Mouse (Mus musculus) frontal cortex, postnatal 14 days (tissue): ENCODE measurements around the gene Celf1.
A peak's percentile ranks its signal among the peaks of the same experiment; 100 is the strongest.

Source experiments
- DNase-seq, 2 experiments: peaks; one replicate each; pipeline ENCODE4 v3.0.0; 2022; ENCODE audit warnings: low spot score in 2 of 2

Celf1 gene

DNA sequence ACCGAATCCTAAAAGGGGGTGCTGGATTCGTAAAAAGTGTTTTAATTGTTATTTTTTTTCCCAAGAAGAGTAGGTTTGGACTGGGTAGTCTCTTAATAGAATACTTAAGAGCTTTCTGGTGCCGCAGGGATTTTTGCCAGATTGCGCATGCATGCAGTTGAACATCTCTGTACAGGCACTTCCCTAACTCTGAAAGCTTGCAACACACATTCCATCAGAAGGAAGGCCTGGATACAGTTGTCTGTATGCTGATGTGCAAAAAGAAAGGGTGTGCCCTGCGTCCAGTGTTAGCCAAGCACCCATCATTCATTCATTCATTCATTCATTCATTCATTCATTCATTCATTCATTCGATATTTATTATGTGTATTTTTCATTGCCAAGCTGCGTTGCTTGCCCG lies 432 bp upstream of the Celf1 start:
- no peak for DNase-seq

DNA sequence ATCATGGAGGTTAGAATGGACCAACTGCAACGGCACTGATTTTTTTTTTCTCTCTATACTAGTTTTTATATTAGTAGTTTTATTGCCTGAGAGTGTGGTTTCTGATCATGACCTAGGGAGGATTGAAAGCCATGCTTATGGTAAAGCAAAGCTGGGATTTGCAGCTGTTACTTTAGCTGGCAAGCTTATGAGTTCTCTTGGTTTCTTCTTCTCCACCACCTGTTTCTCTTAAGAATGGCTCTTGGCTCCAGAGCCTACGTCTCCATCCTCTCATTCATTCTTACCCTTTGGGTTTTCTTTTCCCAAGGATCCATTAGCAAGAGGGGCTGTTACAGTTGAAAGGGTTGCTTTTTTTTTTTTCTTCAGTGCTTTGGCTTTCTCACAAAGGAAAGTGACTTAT lies 1.6 kb downstream of the Celf1 start:
- no peak for DNase-seq

DNA sequence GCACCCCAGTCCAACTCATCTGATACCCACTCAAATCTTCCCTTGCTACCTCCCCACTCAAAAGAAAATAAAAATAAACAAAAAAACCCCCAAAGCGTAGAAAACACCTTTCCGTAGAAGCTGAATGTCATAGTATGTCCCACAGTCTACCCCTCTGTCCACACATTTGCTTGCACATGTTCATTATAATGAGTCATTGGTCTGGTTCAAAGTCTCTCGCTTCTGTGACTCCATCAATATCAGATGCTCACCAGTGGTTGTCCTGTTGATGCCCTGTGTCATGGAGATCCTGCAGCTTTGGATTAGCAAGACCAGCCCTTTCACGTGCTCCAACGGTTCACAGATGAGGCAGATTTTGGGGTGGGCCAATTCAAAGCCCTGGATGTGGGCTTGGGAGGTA lies 10.0 kb downstream of the Celf1 start:
- DNase-seq = no peak

DNA sequence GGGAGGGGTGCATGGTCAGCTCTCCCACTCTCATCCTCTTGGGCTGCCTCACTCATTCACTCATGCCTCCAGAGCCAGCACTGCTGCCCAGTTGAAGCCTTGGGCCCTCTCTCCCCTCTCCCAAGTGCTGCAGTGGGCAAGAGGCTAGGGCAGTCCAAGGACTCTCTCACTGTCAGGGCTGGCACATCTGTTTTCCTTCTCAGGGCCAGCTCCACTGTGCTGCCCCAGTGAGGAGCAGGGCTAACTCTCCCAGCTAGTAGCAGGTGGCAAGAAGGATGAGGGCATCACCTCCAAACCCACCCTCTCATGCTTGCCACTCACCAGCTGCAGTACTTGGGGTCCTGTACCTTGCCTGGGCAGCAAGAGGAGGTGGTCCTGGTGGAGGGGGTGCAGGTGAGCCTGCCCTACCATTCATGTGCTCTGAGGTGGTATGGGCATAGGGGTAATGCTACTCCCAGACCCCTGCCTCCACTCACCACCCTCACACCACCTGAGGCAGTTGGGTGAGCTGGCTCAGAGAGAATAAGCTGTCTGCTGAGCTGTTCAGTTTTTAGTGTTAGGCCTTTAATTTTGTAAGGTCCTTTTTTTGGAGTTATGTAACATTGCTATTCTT lies 10.5 kb downstream of the Celf1 start:
- no peak for DNase-seq

DNA sequence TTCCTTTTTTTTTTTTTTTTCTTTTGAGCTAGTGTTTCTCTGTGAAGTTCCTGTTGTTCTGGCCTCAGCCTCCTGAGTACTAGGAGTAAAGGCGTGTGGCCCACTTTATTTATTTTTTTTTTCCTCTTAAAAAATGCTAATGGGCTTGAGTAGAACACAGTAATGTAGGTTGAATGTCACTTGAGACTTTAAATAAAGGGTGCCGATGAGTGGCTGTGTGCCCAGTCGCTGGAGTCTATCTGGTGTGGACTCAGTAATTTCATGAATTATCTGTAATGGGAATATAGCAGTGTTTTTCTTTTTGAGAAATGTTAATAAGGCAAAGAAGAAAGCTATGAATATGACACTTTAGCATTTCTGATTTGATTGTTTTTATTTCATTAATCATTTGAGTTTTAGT lies 13.3 kb downstream of the Celf1 start:
- no peak for DNase-seq

DNA sequence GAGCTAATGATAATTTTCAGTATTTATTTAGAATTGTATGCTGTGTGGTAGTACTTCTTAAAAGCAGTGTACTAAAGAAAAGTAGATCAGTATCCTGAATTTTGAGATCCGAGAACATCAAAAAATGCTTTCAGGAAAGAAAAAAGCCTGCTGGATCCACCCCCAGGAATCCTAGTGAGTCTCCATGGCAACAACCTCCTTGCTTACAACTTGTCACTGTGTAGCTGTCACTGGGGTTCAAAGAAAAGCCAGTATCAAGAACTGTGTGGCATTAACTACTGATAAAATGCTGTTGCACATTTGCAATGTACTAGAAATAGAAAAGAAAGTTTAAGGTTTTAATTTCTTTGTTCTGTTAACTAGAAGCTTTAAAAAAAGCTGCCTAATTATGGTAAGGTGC lies 15.9 kb downstream of the Celf1 start:
- no peak for DNase-seq

DNA sequence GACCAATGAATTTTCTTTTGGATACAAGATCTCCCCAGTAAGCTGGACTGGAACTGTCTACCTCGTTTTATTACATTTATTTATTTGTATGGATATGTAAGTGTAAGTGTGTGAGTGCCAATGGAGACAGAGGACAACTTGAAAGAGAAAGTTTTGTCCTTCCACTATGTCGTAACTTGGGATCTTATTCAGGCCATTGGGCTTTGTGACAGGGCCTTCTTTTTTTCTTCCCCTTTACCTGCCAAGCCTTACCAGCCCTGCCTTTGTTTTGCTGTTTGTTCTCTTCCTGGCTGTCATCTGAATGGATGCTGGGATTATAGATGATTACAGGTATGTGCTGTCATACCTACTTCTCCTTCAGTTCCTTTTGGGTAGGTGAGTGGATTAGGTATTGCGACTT lies 18.7 kb downstream of the Celf1 start:
- DNase-seq = no peak

DNA sequence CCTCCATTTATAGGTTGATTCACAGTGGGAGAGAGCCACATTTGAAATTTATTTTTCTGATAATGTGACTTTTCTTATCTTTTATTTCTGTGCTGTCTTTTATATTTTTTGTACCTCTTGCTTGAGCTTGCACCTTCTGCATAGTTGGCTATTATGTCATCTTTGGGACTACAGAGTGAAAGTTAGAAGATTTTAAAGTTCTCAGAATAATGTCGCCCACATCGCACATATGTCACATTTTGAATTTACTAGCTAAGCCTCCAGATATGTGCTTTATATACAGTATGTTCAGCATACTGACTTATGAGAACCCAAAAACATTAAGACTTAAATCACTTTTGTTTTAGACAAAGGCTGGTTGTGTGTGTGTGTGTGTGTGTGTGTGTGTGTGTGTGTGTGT lies 19.8 kb downstream of the Celf1 start:
- no peak for DNase-seq

DNA sequence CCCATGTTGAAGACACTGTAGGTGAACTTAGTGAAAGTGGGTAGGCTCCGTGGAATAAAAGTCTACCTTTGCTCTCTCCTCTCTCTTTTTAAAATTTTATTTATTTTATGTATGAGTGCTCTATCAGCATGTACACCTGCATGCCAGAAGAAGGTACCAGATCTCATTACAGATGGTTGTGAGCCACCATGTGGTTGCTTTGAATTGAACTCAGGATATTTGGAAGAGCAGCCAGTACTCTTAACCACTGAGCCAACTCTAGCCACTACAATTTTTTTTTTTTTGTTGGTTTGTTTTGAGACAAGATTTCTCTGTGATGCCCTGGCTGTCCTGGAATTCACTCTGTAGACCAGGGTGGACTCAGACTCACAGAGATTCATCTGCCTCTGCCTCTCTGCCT lies 23.1 kb downstream of the Celf1 start:
- DNase-seq = no peak

DNA sequence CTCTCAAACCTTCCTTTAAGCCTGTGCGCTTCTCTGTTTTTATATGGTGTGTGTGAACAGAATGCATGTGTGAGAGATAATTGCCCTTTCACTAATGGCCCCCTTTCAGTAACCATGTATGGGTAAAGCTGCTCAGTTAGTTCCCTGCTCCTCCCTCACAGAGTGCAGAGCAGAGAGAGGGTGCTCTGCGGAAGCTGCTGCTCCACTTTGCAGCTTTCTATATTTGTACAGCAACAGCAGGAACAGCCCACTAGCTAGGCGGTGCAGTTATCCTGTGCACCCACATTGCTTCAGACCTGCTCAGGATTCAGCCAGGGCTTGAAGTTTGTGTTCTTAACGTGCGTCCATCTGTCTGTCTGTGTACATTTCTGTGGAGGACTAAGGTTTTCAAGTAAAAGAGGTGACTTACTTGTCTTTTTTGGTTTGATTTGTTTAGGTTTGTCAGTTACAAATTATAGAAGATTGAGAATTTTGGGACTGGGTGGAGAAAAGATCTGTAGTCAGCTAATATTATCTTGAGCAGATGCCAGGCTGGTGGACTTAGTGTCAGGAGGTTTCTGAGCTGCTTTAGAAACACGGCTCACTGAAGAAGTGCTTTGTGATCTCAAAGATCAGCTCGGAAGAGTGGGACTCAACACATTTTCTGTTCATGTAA lies 24.8 kb downstream of the Celf1 start:
- DNase-seq = peak; percentile 59 to 71

DNA sequence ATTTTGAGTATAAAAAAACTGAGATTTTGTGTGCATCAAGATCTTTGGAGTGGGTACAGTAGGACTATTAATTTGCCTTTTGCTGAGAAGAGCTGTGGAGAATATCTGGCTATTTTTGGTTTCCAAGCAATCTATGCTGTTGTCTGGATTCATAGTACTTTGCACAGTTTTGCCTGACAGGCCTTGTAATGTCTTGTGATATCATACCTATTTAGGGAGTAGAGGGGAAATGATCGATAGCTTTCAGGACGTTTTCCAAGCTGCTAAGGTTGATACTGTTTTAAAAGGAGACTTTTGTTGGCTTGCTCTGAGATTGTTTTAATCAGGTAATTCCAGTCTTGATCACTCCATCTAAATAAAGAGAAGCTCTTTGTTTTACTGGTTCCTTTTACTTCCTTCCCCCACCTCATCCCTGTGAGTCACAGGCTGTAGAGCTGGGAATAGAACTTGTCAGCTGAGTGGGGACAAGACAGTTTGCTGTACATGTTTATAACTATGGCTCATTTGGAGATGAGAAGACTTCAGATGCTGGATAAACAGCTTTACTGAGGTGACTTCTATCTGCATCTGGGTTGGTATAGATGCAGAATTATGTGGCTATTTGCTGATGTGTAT lies 25.4 kb downstream of the Celf1 start:
- DNase-seq = no peak

DNA sequence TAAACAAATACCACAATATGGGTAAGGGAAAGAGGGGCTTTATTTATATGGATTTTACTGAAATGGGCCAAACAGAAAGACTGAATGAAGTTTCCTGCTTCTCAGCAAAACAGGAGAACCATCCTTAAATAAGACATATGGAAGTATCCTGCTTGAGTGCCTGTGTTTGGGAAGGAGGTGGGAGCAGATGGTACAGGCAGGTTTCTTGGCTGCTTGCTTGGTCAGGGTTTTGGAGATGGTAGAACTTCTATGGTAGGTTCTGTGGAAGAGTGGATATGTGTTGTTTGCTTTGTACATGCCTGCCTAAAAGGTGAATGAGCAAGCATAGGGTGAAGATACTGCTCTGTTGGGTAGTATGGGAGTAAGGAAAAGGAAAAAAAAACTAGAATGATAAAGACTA lies 30.4 kb downstream of the Celf1 start:
- DNase-seq = no peak

DNA sequence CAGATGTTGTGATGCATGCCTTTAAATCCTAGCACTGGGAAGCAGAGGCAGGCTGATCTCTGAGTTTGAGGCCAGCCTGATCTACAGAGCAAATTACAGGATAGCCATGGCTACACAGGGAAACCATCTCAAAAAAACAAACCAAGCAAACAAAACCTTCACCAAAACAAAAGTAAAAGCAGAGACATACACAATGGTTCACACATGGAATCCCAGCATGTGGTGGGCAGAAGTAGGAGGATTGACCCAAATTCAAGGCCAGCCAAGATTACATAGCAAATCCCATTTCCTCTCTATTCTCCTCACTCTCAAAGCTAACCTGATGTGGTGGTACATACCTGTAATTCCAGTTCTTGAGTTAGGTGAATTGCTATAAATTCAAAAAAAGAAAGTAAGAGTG lies 33.9 kb downstream of the Celf1 start:
- DNase-seq = no peak

DNA sequence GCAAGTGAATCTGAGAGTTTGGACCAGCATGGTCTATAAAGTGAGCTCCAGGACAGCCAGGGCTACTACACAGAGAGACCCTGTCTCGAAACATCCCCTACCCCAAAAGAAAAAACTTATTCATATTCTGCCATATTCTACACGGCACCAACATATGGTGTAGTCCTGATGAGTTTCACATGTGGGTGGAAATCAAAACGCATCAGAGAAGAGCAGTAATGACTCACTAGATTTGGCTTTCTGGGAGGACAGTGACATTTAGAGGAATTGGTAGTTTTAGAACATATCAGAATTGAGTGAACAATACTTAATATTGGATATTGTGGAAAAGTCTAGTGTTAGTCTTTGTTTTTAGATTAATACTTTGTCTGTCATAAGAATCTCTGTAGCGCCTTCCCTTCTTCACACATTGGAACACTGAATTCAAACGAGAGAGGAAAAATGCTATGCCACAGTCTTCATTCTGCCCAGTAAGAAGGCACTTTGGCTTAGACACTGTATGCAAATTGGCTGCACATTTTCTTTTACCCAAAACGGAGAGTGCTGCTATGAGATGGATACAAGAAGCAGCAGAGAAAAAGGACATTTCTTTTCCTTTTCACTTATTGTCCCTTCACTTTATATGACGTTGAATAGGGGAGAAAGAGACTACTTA lies 35.1 kb downstream of the Celf1 start:
- no peak for DNase-seq

DNA sequence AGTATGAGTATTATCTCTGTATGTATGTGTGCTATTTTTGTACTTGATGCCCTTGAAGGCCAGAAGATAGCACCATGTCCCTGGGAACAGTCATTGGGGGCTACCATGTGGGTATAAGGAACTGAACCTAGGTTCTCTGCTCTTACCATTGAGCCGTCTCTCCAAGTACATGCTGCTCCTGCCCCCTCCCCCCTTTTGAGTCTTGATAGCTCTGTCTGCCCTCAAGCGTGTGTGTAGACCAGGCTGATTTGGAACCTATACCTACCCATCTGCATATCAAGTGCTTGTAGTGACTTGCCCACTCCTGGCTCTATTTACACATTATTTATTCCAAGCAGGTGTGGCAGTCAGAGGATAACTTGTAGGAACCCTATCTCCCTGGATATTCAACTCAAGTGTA lies 36.4 kb downstream of the Celf1 start:
- no peak for DNase-seq

DNA sequence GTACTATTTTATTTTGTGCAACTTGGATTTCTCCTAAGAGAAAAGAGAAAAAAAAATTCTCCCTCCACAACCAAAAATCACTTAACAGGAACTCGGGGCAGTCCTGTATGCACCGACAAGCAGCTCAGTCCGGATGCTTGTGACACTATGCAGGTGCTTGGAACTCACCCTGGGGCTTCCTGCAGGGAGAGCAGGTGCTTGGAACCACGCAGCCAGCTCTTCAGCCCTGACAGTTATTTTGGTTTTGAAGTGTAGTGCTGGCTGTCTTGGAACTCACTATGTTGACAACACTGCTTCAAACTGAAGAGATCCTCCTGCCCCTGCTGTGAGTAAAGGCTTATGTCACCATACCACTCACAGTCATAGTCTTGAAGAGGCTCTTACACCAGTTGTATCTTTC lies 37.1 kb downstream of the Celf1 start:
- DNase-seq = no peak

DNA sequence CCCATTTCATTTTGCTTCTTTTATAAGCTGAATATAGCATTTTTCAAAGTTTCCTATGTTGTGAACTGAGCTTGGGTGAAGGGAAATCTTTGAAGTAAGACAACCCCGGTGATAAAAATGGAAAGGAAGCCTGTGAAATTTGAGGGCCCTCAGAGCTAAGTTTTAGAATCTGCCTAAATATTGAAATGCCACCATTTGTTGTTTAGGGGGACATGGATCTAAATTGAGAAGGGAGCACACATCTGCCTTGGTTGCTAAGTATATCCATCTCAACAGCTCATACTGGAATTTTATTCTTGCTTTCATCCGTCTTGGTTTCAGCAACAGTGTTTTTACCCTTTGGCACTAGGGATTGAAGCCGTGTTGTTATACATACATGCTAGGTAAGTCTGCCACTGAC lies 45.9 kb downstream of the Celf1 start:
- DNase-seq = no peak

DNA sequence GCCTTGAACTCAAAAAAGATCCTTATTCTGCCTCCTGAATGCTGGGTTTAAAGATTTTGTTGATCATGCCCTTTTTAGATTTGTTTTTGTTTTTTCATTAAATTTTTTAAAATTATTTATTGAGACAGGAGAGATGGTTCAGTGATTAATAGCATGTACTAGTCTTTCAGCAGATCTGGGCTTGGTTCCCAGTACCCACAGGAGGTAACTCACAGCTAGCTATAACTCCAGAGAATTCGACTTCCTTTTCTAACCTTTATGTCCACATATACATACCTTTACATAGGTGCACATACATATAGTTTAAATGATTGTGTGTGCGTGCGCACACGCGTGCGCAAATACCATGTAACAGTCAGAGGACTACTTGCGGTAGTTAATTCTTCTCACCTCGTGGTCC lies 68.4 kb downstream of the Celf1 start:
- no peak for DNase-seq

DNA sequence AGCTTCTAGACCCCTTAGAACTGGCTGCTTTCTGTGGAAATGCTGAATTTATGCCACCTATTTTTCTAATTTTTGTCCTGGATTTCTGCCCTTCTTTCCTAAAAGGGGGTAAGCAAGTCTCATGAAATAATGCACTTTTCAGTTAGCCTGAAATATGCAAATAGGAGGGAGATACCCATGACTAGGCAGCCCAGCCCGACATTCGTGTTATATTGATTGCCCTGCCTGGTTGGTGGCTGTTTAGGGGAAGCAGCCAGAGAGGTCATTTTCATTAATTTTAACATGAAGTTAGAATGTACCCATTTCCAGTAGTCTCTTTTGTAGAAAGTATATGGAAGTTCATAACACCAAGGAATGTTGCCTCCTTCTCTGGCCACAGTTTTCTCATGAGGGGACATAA lies 73.7 kb downstream of the Celf1 start:
- DNase-seq = no peak

DNA sequence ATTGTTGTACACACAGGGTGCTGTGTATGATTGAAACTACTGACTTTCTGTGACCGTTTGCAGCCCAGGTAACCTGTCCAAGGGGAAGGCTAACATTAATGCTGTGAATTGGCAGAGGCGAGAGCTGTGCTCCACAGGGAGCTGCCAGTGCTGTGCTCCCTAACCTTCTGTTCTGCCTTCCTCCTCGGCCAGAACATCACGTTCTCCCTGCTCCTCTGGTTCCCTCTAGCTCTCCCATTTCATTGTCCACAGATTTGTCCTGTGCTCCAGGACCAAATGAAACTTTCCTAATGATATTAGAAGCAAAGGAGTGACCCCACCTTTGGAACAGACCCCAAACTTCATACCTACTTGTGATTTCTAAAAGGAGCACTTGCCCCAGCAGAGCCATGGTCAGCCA lies 75.2 kb downstream of the Celf1 start:
- DNase-seq = no peak

DNA sequence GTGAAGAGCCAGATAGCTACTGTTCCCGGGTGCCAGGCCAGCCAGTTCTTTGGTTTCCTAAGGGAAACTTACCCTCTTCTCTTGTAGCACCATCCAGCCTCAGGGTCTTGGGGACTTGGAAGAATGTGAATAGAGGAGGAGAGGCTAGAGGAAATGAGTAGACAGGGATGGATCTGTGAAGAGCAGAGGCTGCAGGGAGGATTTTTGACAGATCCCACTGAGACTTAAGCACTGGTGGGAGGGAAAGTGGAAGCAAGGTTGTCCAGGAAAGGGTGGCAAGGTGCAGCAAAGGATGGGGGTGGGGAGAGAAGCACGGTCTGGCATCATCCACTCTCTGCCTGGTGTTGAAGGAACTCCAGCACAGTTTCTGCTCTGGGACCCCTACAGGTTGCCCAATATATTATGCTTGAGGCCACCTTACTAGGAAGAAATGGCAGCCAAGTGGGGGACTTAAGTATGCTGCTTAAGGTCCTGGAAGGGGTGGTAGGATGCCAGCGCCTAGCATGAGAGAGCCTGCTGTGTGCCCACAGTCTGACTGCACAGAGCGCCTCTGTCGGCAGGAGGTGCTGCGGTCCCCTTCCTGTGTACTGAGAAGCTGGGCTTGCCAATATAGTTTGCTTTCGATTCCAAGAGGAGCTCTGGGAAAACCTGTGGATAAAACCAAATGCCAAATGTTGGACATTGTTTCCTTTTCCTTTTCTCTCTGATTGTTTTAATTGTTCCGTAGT lies 78.0 kb downstream of the Celf1 start:
- peak in 1 of 2 experiments; percentile 29 for DNase-seq

DNA sequence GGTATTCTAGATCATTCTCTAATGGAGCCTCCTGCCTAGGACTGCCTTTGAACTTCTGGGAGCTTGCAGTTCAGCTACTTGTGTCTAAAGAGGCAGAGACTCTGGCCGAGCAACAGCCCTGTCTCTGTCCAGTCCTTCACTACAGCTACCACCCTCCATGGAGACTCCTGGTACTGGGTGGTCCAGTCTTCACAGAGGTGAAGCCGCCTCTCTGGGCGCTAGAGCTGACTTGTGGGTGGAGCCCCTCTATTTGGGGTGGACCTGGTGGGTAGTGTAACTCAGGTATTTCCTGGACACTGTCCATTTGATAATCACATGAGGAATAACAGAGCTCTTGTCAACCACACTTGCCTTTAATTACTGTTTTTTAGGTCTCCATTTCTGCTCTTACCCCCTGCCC lies 79.7 kb downstream of the Celf1 start:
- DNase-seq = no peak
